In the genomic region with DNA sequence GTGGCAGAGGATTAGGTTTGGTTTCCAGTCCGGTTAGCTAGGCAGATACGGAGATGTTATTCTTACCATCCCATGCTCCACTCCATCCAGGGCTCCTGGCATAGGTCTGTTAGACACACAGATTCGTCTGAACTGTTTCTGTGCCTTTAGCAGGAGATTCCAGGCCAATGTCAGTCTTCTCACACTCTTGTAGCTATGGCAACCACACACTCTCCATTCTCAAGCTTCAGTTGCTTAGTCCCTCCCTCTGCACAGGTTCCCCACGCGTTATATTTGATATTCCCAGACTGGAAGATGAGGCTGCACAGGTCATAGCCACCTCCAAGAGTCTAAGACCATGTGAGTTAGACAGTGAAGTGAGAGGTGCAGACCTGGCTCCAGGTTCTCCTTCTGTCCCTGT, we compare ENCODE assay signal across 9 mouse cellular contexts. TPM values are rescaled to one million over a fixed set of nuclear protein-coding genes. Genes with fewer than 3 reads are reported as not detected.
A peak's percentile ranks its signal among the peaks of the same experiment; 100 is the strongest.
DNase-seq lines count a peak whose midpoint lies in the region; ATAC-seq lines count a peak whose summit lies in the region.
"Had no signal": no experiment of that assay in that cellular context is flagged by ENCODE, and none has a peak within 500 bp of the region (broad histone marks: within the 10 kb centered on the region; RNA-seq: fewer than 3 reads in every experiment).

No protein-coding gene starts in this region.

- H3K4me3 ChIP-seq in heart, embryonic 10.5 days: peak overlapping the region; percentile 92
- peak overlapping the region; percentile 88 for H3K4me3 ChIP-seq in limb, embryonic 12.5 days (replicated peaks)
- H3K4me3 ChIP-seq in stomach, embryonic 16.5 days (replicated peaks; ENCODE audit: low read length): peak overlapping the region; percentile 97

- H3K4me1 ChIP-seq in heart, embryonic 10.5 days: peaks cover 36% of the 10 kb centered on the region
- peaks cover 30% of the 10 kb centered on the region for H3K4me1 ChIP-seq in limb, embryonic 12.5 days (replicated peaks)
- peaks cover 20% of the 10 kb centered on the region; the same call in 1 of the 2 replicates for H3K4me1 ChIP-seq in stomach, embryonic 16.5 days (ENCODE audit: control insufficient read depth, insufficient read depth, low read length)

- peak overlapping the region; percentile 96 for H3K27ac ChIP-seq in heart, embryonic 10.5 days
- peak overlapping the region; percentile 89 for H3K27ac ChIP-seq in limb, embryonic 12.5 days
- peak overlapping the region; percentile 92 for H3K27ac ChIP-seq in stomach, embryonic 16.5 days (ENCODE audit: low read length)

- H3K36me3 ChIP-seq in heart, embryonic 10.5 days: peaks cover 12% of the 10 kb centered on the region
- H3K36me3 ChIP-seq in limb, embryonic 12.5 days: peaks cover 7% of the 10 kb centered on the region
- H3K36me3 ChIP-seq in stomach, embryonic 16.5 days (ENCODE audit: control insufficient read depth, insufficient read depth, low read length): no peaks in the 10 kb centered on the region

- no peaks in the 10 kb centered on the region for H3K9me3 ChIP-seq in heart, embryonic 10.5 days
- H3K9me3 ChIP-seq in limb, embryonic 12.5 days: 0 out of 2 replicates have a peak, but pooled peaks cover 4% of the 10 kb centered on the region
- no peaks in the 10 kb centered on the region for H3K9me3 ChIP-seq in stomach, embryonic 16.5 days (replicated peaks; ENCODE audit: control insufficient read depth, low read length)

- peak overlapping the region; percentile 84 for H3K4me2 ChIP-seq in limb, embryonic 12.5 days
- H3K4me2 ChIP-seq in stomach, embryonic 16.5 days (ENCODE audit: low read depth, low read length): peak overlapping the region; percentile 81

- WGBS in heart, embryonic 10.5 days: 73% methylated on average over 5 of the region's 5 CpGs
- 75% methylated on average over 5 of the region's 5 CpGs for WGBS in limb, embryonic 12.5 days
- WGBS in stomach, embryonic 16.5 days: 61% methylated on average over 5 of the region's 5 CpGs

- no peak for DNase-seq in heart, embryonic 10.5 days (ENCODE audit: low spot score)
- DNase-seq in heart, adult 11 months: no peak
- DNase-seq in right cerebral cortex, postnatal 25 days: peak; percentile 6
- no peak for DNase-seq in right cerebral cortex, postnatal 14 days
- no peak for DNase-seq in embryo, embryonic 11 days
- DNase-seq in gastrocnemius, postnatal 25 days: no peak
- DNase-seq: cerebellum, postnatal 25 days had no signal

- no peak for ATAC-seq in limb, embryonic 12.5 days (ENCODE audit: insufficient number of reproducible peaks, insufficient read depth, low FRiP score, low TSS enrichment, low read depth)
- no peak for ATAC-seq in stomach, embryonic 16.5 days (ENCODE audit: insufficient read depth, low FRiP score)

- peak overlapping the region; percentile 96 for H3K9ac ChIP-seq in limb, embryonic 12.5 days (replicated peaks)
- peak overlapping the region; percentile 93 for H3K9ac ChIP-seq in stomach, embryonic 16.5 days (ENCODE audit: low read length)

- H3K27me3 ChIP-seq in heart, embryonic 10.5 days (ENCODE audit: insufficient read depth, poor library complexity, severe bottlenecking): no peaks in the 10 kb centered on the region
- H3K27me3 ChIP-seq in limb, embryonic 12.5 days: no peaks in the 10 kb centered on the region
- no peaks in the 10 kb centered on the region for H3K27me3 ChIP-seq in stomach, embryonic 16.5 days (ENCODE audit: control insufficient read depth, insufficient read depth, low read length)

RNA-seq across cellular contexts. Expression of a gene that starts 1.1 kb away (rescaled TPM):
- polyA plus RNA-seq in heart, embryonic 10.5 days (2016; fragmentation: Nextera tagmentation; extraction: Ambion mirVana): 44.3 and 57.8 TPM in 2 replicates
- polyA plus RNA-seq in limb, embryonic 12.5 days (2016; fragmentation: Nextera tagmentation; extraction: Ambion mirVana): 72.1 and 73.5 TPM in 2 replicates
- 45.6 TPM in 2 replicates for polyA plus RNA-seq in stomach, embryonic 16.5 days (2015; fragmentation: Nextera tagmentation; extraction: Ambion mirVana)
- total RNA-seq in gastrocnemius, postnatal 25 days (2021): 10 to 100 TPM; 15.4 to 18.3 TPM

RNA-seq across cellular contexts. Expression of a gene that starts 6.4 kb away (rescaled TPM):
- 90.5 and 135 TPM in 2 replicates for polyA plus RNA-seq in heart, embryonic 10.5 days (2016; fragmentation: Nextera tagmentation; extraction: Ambion mirVana)
- 128 and 152 TPM in 2 replicates for polyA plus RNA-seq in limb, embryonic 12.5 days (2016; fragmentation: Nextera tagmentation; extraction: Ambion mirVana)
- polyA plus RNA-seq in stomach, embryonic 16.5 days (2015; fragmentation: Nextera tagmentation; extraction: Ambion mirVana): 79.3 and 85.4 TPM in 2 replicates
- total RNA-seq in gastrocnemius, postnatal 25 days (2021): 10 to 100 TPM; 20.5 to 25.1 TPM
